Mouse (Mus musculus) embryonic fibroblast, embryonic 13.5 days (primary cell): ENCODE results near the gene Ccdc191.

ENCODE experiments used
- CTCF ChIP-seq: IDR thresholded peaks from 2 replicates; pipeline ENCODE4 v1.5.1; 2011; ENCODE audit warnings: mild to moderate bottlenecking, control low read depth, low read length, moderate library complexity, borderline replicate concordance; ENCODE audit not compliant: insufficient read depth
- POLR2A ChIP-seq: IDR thresholded peaks from 2 replicates; pipeline ENCODE4 v1.6.1; 2011; ENCODE audit warnings: low read depth, mild to moderate bottlenecking, control low read depth, low read length, moderate library complexity

- TF ChIP-seq CTCF (no peak), POLR2A (no peak)
These were observed 96.7 kb downstream of the Ccdc191 start for GRCm38 (mm10) chr16:43986299-43986698.
